Mouse (Mus musculus) liver, embryonic 15.5 days (tissue): ENCODE measurements at regions not wholly inside any gene's neighbourhood (a gene's known extent, or its start where the extent isn't known, plus 50 kb on each side); places are given as distances from the start of the nearest gene placed in this dataset.

ENCODE experiments used
- ATAC-seq: fragments of 200-750 bp; cut with Nextera tagmentation; 2 replicates; pipeline ENCODE4 v1.8.0; 2017; ENCODE audit warnings: moderate number of reproducible peaks, mild to moderate bottlenecking, moderate library complexity; ENCODE audit not compliant: insufficient read depth
- H3K27ac ChIP-seq: fragments of 300-500 bp; sonication (generic); replicated peaks from 2 replicates; pipeline ENCODE4 v1.5.1; 2015; ENCODE audit warnings: mild to moderate bottlenecking, inconsistent platforms
- H3K27me3 ChIP-seq: fragments of 300-500 bp; sonication (generic); 2 replicates; pipeline ENCODE4 v1.6.1; 2015; ENCODE audit warnings: mild to moderate bottlenecking, inconsistent platforms
- H3K36me3 ChIP-seq: fragments of 300-500 bp; sonication (generic); replicated peaks from 2 replicates; pipeline ENCODE4 v1.6.1; 2015; ENCODE audit warnings: moderate library complexity, mild to moderate bottlenecking, inconsistent platforms
- H3K4me1 ChIP-seq: fragments of 300-500 bp; sonication (generic); replicated peaks from 2 replicates; pipeline ENCODE4 v1.6.1; 2015; ENCODE audit warnings: inconsistent platforms
- H3K4me2 ChIP-seq: fragments of 300-500 bp; sonication (generic); 2 replicates; pipeline ENCODE4 v1.6.1; 2015; ENCODE audit warnings: moderate library complexity, mild to moderate bottlenecking, inconsistent platforms
- H3K4me3 ChIP-seq: fragments of 300-500 bp; sonication (generic); replicated peaks from 2 replicates; pipeline ENCODE4 v1.5.1; 2015; ENCODE audit warnings: mild to moderate bottlenecking, inconsistent platforms
- H3K9ac ChIP-seq: fragments of 300-500 bp; sonication (generic); 2 replicates; pipeline ENCODE4 v1.6.1; 2015; ENCODE audit warnings: moderate library complexity, mild to moderate bottlenecking, inconsistent platforms
- H3K9me3 ChIP-seq: fragments of 300-500 bp; sonication (generic); replicated peaks from 2 replicates; pipeline ENCODE4 v1.6.1; 2016; ENCODE audit warnings: inconsistent platforms
- WGBS: fragments of 180-500 bp; shearing (Covaris S2); methylation state at CpG from one replicate; pipeline ENCODE4 v1.1.7; 2015; ENCODE audit warnings: mixed read lengths; ENCODE audit not compliant: insufficient replicate concordance; 5-methylcytosine and 5-hydroxymethylcytosine counted together

DNA sequence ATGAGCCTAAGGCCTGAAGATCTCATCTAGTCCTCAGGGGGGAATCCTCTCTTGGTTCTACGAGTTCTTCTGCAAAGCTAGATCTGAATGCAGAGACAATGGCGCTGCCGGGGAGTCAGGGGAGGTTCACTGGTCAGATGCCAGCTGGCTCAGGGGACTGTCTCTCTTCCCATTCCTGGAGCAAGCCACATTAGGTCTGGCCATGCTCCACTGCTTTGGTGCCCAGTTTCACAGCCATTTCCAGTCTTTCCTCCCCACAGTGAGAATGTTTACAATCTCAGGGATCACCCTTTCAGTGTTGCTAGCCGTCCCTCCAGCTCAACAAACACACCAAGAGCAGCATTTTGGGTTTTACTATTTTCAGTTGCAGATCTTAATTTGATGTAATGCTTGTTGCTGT is 233.7 kb upstream of the Cdh11 start:
- Histone ChIP-seq H3K27ac (no peak overlapping the region), H3K4me1 (no peaks in the 10 kb centered on the region), H3K9me3 (no peaks in the 10 kb centered on the region), H3K27me3 (no peaks in the 10 kb centered on the region), H3K4me2 (no peak overlapping the region), H3K9ac (no peak overlapping the region), H3K36me3 (no peaks in the 10 kb centered on the region), H3K4me3 (no peak overlapping the region)
- no peak for ATAC-seq
- WGBS, result 45% methylated on average over 4 of the region's 4 CpGs

DNA sequence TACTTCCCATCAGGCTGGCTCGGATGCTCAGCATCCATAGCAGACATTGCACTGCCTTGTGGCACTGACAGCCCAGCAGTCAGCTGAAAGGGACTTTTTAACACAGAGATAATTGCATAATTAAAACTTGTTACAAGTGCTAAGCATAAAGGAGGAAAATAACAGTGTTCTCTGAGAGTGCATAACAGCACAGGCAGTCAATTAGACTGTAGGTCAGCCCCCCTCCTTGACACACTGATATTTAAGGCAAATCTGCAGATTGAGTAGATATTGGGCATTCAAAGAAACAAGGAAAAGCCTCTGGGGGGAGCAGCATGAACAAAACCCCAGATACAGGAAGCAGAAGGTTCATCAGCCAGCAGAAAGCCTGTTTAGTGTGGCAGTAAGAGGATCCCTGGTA is 237.8 kb upstream of the Cdh11 start:
- no peak overlapping the region for H3K4me2 ChIP-seq
- H3K9me3 ChIP-seq, result no peaks in the 10 kb centered on the region
- no peaks in the 10 kb centered on the region for H3K36me3 ChIP-seq
- H3K9ac ChIP-seq, result no peak overlapping the region
- H3K27ac ChIP-seq, result no peak overlapping the region
- H3K27me3 ChIP-seq, result no peaks in the 10 kb centered on the region
- ATAC-seq, result no peak
- H3K4me1 ChIP-seq, result no peaks in the 10 kb centered on the region
- WGBS, result 44% methylated on average over 1 of the region's 1 CpGs
- no peak overlapping the region for H3K4me3 ChIP-seq

DNA sequence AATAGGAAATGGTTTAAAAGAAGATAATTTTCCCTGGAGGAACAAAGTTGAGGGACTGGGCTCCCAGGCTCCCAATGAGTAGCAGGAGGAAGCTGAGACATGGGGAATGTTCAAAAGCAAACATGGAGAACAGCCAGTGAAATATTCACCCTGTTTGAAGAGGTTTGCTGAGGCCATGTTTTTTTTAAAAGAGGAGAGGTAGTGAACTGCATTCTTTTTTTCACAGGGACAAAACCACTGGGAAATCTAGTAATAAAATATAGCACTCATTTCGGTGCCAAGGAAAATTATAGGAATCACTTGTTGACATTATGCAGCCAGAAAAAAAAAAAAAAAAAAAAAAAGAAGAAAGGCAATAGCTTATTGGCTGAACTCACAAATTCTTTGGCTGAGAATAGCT is 246.3 kb upstream of the Cdh11 start:
- Histone ChIP-seq H3K27me3 (no peaks in the 10 kb centered on the region), H3K4me2 (no peak overlapping the region), H3K4me1 (no peaks in the 10 kb centered on the region), H3K9ac (no peak overlapping the region), H3K27ac (no peak overlapping the region), H3K36me3 (no peaks in the 10 kb centered on the region), H3K9me3 (no peaks in the 10 kb centered on the region), H3K4me3 (no peak overlapping the region)
- WGBS, result 51% methylated on average over 1 of the region's 1 CpGs
- ATAC-seq, result no peak

DNA sequence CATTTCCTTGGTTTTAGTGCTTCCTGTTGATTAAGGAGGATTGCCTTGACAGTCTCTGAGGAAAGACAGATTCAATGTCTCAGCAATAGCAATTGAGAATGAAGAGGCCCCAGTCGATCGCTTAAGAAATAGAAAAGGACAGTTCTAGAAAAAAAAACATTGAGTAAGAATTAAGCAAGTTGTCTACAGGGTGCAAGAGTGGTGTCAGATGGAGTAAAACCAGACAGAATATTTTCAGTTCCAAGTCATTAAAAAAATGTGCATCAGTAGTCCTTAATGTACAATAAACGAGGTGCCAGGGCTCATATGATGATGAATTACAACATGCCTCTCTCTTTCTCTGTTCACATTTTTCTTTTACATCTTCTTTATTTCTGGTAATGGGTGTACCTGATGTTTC is 248.5 kb upstream of the Cdh11 start:
- no peaks in the 10 kb centered on the region for H3K36me3 ChIP-seq
- no peak for ATAC-seq
- no peaks in the 10 kb centered on the region for H3K4me1 ChIP-seq
- H3K4me3 ChIP-seq, result no peak overlapping the region
- H3K9me3 ChIP-seq, result no peaks in the 10 kb centered on the region
- H3K9ac ChIP-seq, result no peak overlapping the region
- WGBS, result 34% methylated on average over 3 of the region's 3 CpGs
- no peak overlapping the region for H3K4me2 ChIP-seq
- H3K27ac ChIP-seq, result no peak overlapping the region
- H3K27me3 ChIP-seq, result no peaks in the 10 kb centered on the region

DNA sequence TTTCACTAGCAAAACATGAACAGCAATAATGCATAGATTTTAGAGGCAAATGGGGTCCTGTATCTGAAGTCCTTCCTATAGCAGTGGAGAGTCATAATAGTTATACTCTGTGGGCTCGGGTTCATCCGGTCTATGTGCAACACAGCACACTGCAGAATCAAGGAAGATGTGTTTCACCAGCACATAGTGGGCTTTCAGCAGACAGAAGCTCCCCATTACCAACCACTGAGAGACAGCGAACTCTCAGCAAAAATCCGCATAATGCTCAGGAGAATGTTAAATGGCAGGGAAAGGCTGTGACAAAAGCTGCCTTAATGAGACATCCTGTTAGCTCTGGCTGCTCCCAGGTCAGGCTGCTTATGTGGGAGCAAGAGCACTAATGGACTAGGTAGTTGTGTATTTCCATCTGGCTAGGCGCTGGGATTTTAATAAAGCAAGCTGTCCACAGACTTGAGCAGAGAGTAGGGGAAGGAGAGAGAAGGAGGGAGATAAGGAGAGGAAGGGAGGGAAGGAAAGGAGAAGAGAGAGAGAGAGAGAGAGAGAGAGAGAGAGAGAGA is 286.7 kb upstream of the Cdh11 start:
- H3K27ac ChIP-seq, result no peak overlapping the region
- ATAC-seq, result no peak
- H3K9ac ChIP-seq, result no peak overlapping the region
- H3K9me3 ChIP-seq, result no peaks in the 10 kb centered on the region
- WGBS, result 58% methylated on average over 5 of the region's 5 CpGs
- H3K27me3 ChIP-seq, result no peaks in the 10 kb centered on the region
- H3K4me2 ChIP-seq, result no peak overlapping the region
- no peaks in the 10 kb centered on the region for H3K4me1 ChIP-seq
- no peaks in the 10 kb centered on the region for H3K36me3 ChIP-seq
- no peak overlapping the region for H3K4me3 ChIP-seq

DNA sequence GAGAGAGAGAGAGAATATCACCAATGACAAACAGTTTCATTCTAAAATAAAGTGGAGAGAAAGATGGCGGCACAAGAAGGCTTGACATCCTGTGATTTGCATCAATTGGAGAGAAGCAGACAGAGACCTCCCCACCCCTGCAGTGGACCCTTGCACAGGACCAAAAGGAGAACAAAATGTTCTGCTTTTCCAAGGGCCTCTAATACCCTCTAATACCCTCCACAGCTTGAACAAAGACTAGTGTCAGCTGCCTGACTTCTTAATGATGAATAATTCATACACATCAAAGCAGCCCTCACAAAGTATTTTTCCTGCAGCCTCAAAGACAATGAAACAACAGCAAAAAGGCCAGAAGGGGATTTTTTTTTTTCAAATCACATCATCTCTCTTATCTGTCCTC is 287.2 kb upstream of the Cdh11 start:
- Histone ChIP-seq H3K36me3 (no peaks in the 10 kb centered on the region), H3K27me3 (no peaks in the 10 kb centered on the region), H3K4me3 (no peak overlapping the region), H3K4me2 (no peak overlapping the region), H3K27ac (no peak overlapping the region), H3K9me3 (no peaks in the 10 kb centered on the region), H3K9ac (no peak overlapping the region), H3K4me1 (no peaks in the 10 kb centered on the region)
- ATAC-seq, result no peak
- 67% methylated on average over 1 of the region's 1 CpGs for WGBS

DNA sequence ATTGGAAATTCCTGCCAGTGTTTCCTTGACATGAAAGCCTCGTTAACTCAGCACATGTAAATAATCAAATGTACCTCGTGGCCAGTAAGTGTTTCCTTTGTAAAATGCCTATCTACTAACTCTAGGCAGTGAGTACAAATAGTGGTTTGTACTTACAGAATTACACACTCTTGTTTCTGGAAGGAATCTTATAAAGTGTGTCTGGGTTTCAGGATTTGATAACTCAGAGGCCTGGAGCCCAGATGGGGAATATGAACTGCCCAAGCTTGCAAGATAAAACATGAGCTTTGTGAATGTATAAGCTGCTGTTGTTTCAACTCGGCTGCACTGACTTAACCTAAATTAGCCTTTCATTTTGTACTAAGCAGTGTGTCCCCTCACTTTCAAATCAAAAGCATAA is 293.1 kb upstream of the Cdh11 start:
- no peak for ATAC-seq

DNA sequence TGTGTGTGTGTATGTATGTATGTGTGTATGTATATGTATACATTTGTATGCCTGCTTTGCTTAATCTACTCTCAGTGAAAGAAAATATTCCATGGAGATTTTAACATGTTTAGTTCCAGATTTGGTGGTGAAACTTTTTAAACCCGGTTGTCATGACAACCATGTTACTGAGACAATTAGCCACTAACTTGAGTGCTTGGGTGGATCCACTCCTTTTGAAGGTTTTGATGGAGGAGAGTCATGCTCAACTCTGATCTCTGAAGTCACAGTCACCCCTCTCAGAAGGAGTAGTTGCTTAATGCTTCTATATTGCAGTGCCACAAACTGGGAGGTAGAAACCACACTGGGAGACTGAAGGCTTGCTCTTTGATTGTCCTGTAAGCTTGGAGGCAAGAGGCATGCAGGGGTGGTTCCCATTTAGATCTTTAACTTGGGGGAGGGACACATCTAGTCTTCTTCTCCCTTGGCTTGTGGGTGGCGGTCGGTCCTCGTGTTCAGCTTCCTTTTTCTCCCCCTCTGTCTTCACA is 301.6 kb upstream of the Cdh11 start:
- H3K36me3 ChIP-seq, result no peaks in the 10 kb centered on the region
- no peak overlapping the region for H3K4me2 ChIP-seq
- H3K27ac ChIP-seq, result no peak overlapping the region
- no peaks in the 10 kb centered on the region for H3K27me3 ChIP-seq
- WGBS, result 39% methylated on average over 4 of the region's 4 CpGs
- ATAC-seq, result no peak
- H3K9me3 ChIP-seq, result no peaks in the 10 kb centered on the region
- no peaks in the 10 kb centered on the region for H3K4me1 ChIP-seq
- H3K9ac ChIP-seq, result no peak overlapping the region
- no peak overlapping the region for H3K4me3 ChIP-seq

More for the DNA sequence above, 293.1 kb upstream of the Cdh11 start:
- Histone ChIP-seq H3K27me3 (no peaks in the 10 kb centered on the region), H3K9me3 (no peaks in the 10 kb centered on the region), H3K9ac (no peak overlapping the region), H3K36me3 (no peaks in the 10 kb centered on the region), H3K27ac (no peak overlapping the region), H3K4me1 (no peaks in the 10 kb centered on the region), H3K4me2 (no peak overlapping the region), H3K4me3 (no peak overlapping the region)
- 30% methylated on average over 3 of the region's 3 CpGs for WGBS

DNA sequence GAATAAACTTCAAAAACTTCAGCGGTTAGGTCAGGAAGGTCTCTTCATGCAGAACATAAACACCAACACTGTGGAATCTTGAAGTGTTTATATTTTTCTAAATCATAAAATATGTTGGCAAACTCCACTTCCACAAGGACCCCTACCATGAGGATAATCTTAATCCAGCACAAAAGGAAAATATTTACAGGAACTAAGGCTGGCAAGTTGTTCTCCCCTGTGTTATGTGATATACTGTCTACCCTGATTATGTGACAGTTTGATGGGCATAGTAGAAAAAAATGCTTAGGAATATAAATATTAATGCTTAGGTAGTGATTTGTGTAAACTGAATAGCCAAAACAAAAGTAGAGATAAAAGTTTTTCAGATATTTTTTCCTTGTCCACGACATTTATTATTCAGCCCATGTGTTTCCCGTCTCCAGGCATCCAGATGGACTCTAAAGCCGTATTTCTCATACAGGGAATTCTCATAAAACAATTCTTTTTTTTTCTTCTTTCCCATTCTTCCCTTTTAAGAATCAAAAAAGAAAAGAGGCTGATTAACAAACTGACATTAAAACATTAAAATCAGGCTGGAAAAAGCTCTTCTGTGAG is 311.2 kb upstream of the Cdh11 start:
- 60% methylated on average over 4 of the region's 4 CpGs for WGBS
- ATAC-seq, result no peak
- no peaks in the 10 kb centered on the region for H3K4me1 ChIP-seq
- H3K4me3 ChIP-seq, result no peak overlapping the region
- H3K36me3 ChIP-seq, result no peaks in the 10 kb centered on the region
- no peak overlapping the region for H3K4me2 ChIP-seq
- H3K27ac ChIP-seq, result no peak overlapping the region
- H3K9ac ChIP-seq, result no peak overlapping the region
- H3K9me3 ChIP-seq, result no peaks in the 10 kb centered on the region
- H3K27me3 ChIP-seq, result no peaks in the 10 kb centered on the region

DNA sequence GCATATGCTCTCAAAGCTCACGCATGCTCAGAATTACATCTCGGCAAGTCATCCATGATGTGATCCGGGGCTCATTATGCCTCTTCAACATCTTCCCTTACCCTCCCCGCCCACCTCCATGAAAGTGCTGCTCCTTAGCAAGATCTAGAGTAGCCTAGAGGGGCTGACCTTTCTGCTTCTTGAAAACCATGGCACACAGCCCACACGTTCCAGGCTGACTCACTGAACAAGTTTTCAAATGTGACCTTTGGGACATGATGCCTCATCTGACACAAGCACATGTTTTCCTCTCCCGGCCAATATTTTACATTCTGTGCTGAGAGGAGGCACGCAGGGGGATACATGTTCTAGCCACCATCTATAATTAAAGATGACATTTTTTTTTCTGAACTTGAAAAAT is 340.1 kb upstream of the Cdh11 start:
- no peak for ATAC-seq
- Histone ChIP-seq H3K27me3 (no peaks in the 10 kb centered on the region), H3K4me1 (no peaks in the 10 kb centered on the region), H3K9me3 (no peaks in the 10 kb centered on the region), H3K4me3 (no peak overlapping the region), H3K27ac (no peak overlapping the region), H3K36me3 (no peaks in the 10 kb centered on the region), H3K4me2 (no peak overlapping the region), H3K9ac (no peak overlapping the region)
- 67% methylated on average over 7 of the region's 7 CpGs for WGBS

DNA sequence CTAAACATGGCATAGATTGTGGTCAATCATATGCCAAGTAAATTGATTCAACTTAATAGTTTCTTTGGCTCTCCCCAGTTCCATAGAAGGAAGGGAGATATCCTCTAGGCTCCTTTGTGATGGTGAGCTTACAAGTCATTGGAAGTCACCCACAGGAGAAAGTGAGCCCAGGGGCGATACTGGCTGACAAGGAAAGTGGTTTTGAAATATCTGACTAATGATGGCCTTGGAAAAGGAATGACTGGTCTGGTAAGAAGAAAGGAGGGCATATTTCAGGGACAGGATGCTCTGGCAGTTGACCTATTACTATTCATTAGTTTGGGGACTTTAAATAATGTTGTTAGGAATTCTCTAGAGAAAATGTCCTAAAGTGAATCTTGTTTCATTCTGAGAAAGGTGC is 352.7 kb upstream of the Cdh11 start:
- 49% methylated on average over 1 of the region's 1 CpGs for WGBS
- H3K4me3 ChIP-seq, result no peak overlapping the region
- no peaks in the 10 kb centered on the region for H3K27me3 ChIP-seq
- H3K4me2 ChIP-seq, result no peak overlapping the region
- H3K9me3 ChIP-seq, result no peaks in the 10 kb centered on the region
- H3K36me3 ChIP-seq, result no peaks in the 10 kb centered on the region
- no peak for ATAC-seq
- H3K9ac ChIP-seq, result no peak overlapping the region
- no peaks in the 10 kb centered on the region for H3K4me1 ChIP-seq
- no peak overlapping the region for H3K27ac ChIP-seq

DNA sequence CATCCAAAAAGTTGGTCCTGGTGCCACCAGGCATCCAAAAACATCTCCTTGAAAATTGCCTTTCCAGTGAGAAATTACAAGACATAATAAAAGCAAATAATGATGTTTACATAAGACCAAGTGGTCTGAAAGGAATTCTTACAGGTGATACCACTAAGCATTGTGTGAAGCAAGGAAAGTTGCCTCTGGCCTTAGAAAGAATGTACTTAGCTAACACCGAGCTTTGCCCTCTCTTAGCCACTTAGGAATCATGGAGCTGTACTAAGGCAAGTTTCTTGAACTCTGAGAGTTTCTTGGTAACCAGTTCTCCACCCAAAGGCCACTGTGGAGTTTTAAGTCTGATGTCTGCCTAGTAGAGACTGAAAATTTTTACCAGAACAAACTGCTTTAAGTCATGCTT is 359.4 kb upstream of the Cdh11 start:
- no peak overlapping the region for H3K9ac ChIP-seq
- H3K4me1 ChIP-seq, result no peaks in the 10 kb centered on the region
- no peaks in the 10 kb centered on the region for H3K27me3 ChIP-seq
- H3K4me2 ChIP-seq, result no peak overlapping the region
- no peaks in the 10 kb centered on the region for H3K9me3 ChIP-seq
- no peak for ATAC-seq
- WGBS, result 41% methylated on average over 1 of the region's 1 CpGs
- H3K36me3 ChIP-seq, result no peaks in the 10 kb centered on the region
- no peak overlapping the region for H3K27ac ChIP-seq
- no peak overlapping the region for H3K4me3 ChIP-seq
